Mouse (Mus musculus): Measurements from ENCODE around the gene Cyfip2.

The Cyfip2 gene

GRCm38 (mm10) chr11:46236976-46237375 is 75.7 kb downstream of the Cyfip2 start:
- peak; percentile 63 for DNase-seq (ENCODE audit: low read depth, low spot score)

DNA sequence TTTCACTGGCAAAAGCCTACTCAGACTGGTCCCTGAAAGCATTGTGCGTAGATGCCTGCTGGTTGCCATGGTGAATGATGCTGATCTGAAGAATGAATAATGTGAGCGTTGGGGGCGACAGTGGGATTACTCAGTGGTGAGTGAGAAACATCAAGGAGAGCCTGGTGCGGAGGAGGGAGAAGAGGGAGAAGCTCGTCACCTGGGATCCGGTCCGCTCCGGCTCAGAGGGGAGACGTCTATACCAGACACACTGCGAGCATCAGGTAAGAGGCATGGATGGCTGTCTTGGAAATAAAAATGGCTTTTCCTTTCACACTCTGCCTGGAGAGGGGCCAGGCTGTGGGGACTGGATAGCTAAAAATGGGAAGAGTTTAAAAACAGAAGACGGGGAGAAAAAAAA is 77.3 kb downstream of the Cyfip2 start, which contains the start of gene Fndc9:
Fndc9 (plus strand) TSS at position 198 of the 400 bp plus-strand sequence.
- DNase-seq (ENCODE audit: low read depth, low spot score) = no peak

- no peak for DNase-seq (ENCODE audit: low read depth, low spot score)
These were observed 78.7 kb downstream of the Cyfip2 start for GRCm38 (mm10) chr11:46233966-46234365.

DNA sequence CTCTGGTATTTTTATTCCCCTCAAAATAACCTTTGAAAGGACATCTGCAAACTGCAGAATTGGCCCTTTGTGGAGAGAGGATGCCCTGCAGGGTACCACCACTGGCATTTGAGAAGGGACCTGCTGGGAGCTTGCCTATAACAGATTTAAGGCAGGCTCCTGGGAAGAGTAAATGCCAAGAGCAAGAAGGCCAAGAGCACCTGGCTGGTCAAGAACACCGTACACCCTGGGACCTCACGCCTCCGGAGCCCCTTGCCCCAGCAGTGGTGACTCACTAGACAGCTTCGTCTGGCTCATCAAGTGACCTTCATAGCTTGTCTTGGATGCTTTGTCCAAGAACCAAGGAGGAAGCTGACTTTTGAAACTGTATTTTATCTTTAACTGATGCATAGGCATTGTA is 79.9 kb downstream of the Cyfip2 start:
- DNase-seq (ENCODE audit: low read depth, low spot score) = no peak

- no peak for DNase-seq (ENCODE audit: low read depth, low spot score)
These were observed 82.5 kb downstream of the Cyfip2 start for GRCm38 (mm10) chr11:46230184-46230583.

- no peak for DNase-seq (ENCODE audit: low read depth, low spot score)
These were observed 87.3 kb downstream of the Cyfip2 start for GRCm38 (mm10) chr11:46225345-46225744.

- no peak for DNase-seq (ENCODE audit: low read depth, low spot score)
These were observed 89.1 kb downstream of the Cyfip2 start for GRCm38 (mm10) chr11:46223575-46223974.

- no peak for DNase-seq (ENCODE audit: low read depth, low spot score)
These were observed 92.4 kb downstream of the Cyfip2 start for GRCm38 (mm10) chr11:46220211-46220610.

DNA sequence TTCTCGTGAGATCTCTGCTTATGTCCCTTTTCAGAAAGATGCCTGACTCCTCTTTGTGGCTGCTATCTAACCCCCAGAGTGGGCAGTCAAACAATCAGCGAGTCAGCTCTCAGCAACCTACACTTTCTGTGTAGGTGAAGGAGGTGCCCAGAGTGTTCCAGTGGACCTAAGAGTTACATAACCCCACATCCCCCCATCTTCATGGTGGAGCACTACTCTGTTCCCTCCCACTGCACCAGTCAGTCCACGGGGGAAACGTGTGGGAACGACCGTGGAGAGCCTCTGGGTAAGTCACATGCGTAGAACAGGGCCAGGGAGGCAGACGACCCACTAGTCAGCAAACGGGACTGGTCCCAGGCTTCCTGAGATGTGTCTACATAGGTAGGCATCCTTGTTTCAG is 93.3 kb downstream of the Cyfip2 start:
- no peak for DNase-seq (ENCODE audit: low read depth, low spot score)

GRCm38 (mm10) chr11:46218584-46218983 is 94.1 kb downstream of the Cyfip2 start:
- DNase-seq (ENCODE audit: low read depth, low spot score) = no peak

DNA sequence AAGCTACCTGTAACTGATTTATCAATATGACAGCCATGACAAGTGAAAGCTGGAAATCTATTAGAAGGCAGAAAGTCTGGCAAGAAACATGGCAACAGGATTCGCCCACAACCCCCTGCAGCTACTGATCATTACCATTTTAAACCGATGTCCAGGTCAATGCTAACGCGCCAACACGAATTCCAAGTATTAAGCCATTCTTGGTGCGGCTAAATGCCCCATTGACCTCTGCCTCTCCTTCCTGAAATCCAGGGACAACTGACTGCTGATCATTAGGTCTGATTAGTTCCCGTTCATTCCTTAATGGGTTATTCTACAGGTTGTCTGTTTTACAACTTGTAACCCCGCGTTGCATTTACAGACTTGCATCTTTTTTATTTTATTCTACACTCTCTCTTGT is 95.0 kb downstream of the Cyfip2 start:
- no peak for DNase-seq (ENCODE audit: low read depth, low spot score)

DNA sequence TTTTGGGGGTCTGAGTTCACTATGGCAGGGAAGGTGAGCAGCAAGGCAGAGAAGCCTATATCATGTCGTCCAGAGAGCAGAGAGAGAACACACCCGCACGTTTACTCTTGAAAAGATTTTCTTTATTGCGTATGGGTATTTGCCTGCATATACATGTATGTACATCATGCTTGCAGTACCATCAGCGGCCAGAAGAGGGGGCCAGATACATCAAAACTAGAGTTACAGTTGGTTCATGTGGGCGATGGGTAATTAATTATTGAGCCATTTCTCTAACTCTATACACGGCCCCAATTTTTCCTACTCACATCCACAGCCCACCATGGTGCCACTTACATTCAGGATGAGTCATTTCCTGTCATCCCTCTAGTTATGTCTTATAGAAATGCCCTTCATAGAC is 96.0 kb downstream of the Cyfip2 start:
- no peak for DNase-seq (ENCODE audit: low read depth, low spot score)

DNA sequence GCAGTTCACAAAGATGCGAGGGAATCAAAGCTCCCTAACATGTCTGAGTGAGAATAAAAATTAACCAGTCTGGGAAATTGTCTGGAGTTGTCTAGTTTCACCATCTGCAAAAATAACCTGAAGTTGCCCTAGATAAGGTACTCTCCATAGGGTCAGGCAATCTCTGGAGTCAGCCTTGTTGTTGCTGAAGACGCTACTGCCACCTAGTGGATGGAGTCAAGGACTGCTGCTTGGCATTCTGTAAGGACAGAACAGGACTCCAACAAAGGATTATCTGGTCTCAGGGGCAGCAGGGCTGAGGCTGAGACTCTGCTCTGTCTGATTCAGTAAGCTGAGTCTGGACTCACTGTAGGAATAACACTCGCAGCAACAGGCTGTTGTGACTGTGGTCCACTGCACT is 97.3 kb downstream of the Cyfip2 start:
- DNase-seq (ENCODE audit: low read depth, low spot score) = peak; percentile 95

- DNase-seq (ENCODE audit: low read depth, low spot score) = no peak
These were observed 98.1 kb downstream of the Cyfip2 start for GRCm38 (mm10) chr11:46214368-46215230.

DNA sequence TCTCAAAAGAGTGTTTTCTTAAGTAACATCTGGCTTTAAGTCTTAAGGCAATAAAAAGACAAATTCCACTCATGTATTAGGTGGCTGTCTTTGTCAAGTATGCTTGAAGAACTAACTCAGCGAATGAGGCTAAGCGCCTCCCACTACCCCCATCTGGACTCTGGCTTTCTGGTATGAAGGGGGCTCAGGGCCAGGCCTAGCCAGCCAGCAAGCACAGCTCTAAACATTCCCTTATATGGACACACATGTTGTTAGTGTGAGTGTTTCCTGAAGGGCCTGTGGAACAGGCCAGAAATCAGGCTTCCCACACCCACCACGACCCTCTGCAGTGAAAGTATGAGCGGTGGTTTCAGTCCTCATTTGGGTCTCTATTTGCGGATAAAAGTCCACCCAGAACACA is 98.8 kb downstream of the Cyfip2 start:
- peak; percentile 72 for DNase-seq (ENCODE audit: low read depth, low spot score)

GRCm38 (mm10) chr11:46211858-46212257 is 100.8 kb downstream of the Cyfip2 start:
- DNase-seq (ENCODE audit: low read depth, low spot score) = no peak

DNA sequence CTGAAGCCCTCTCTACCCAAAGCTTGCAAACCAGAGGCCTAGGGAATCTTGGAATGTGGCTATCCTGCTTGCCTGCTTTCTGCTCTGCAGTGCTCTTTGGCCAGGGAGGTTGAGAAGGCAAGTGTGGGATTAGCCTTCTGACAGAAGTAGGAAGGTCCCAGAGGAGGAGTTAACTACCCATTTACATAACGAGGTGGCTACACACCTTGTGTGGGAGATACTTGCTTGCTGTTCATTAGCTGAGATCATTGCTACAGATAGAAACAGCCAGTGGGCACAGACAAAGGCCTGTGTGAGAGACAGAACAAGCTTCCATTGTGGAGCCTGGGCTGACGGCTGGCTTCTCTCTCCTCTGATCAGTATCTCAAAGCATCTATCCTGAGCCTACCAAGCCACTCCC is 102.8 kb downstream of the Cyfip2 start:
- no peak for DNase-seq (ENCODE audit: low read depth, low spot score)

- no peak for DNase-seq (ENCODE audit: low read depth, low spot score)
These were observed 106.8 kb downstream of the Cyfip2 start for GRCm38 (mm10) chr11:46205639-46206409.

DNA sequence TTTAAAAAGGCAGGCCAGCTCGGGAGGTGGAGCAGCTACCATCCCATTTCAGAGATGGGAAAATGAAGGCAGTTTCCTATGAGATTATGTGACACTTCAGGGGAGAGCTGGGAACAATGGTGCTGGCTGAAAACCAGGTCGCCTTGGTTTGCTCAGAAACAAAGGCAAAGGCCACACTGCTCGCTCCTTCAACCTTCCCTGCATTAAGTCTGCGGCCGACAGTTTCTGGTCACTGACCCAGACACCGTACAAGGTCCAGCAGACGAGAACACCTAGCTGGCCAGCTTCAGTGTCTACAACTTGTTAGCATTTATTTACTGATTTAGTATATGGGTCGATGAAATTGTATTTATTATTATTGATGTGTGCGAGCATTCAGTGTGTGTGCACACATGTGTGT is 107.8 kb downstream of the Cyfip2 start:
- no peak for DNase-seq (ENCODE audit: low read depth, low spot score)

- DNase-seq (ENCODE audit: low read depth, low spot score) = no peak
These were observed 110.1 kb downstream of the Cyfip2 start for GRCm38 (mm10) chr11:46202547-46202887.

DNA sequence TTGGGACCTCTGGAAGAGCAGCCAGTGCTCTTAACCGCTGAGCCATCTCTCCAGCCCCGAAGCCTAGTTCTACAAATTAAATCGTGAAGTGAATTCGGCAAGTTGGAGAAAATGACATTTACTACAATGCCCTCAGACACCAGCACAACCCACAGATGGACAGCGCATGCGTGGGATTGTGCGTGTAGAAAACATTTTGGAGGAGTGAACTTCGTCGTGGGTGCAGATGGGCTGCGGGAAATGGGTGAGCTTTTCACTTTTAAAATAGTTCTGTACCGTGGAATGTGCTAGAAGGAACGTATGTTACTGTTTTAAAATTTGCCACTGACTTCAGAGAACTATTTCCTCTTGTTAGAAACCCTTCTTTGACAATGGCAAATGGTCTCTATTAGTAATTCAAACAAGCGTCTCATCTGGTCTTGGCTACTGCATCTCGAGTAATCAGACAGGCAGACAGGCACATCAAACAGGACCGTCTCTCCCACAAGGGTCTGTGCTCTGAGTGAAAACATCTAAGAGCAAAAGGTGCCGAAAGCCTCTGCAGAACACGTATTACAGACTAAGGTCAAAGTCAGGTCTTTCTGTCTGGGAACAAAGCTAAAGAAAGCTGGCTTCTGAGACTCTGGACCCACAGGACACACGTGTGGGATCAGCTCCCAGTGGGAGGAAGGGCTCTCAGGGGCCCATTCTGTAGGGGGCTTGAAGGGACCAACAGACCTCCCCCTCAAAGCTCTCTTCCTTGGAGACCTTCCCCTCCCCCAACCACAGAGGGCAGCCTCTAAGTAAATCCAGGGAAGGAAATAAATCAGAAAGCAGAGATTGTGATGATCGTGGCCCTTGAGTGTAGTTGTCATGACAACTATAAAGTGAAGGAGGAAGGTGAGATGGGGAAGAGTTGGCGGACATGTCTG is 110.8 kb downstream of the Cyfip2 start:
- DNase-seq (ENCODE audit: low read depth, low spot score) = peak; percentile 52

- no peak for DNase-seq (ENCODE audit: low read depth, low spot score)
These were observed 112.0 kb downstream of the Cyfip2 start for GRCm38 (mm10) chr11:46200664-46201063.

All from mesoderm, embryonic 11.5 days (tissue).